Mouse (Mus musculus) midbrain, embryonic 16.5 days (tissue): ENCODE data around the gene Ssbp3. TPM values are rescaled to one million over a fixed set of nuclear protein-coding genes. Genes with fewer than 3 reads are reported as not detected.

Source experiments
- ATAC-seq: fragments of 200-750 bp; cut with Nextera tagmentation; 2 replicates; pipeline ENCODE4 v1.8.0; 2017; ENCODE audit warnings: moderate TSS enrichment
- H3K27ac ChIP-seq: fragments of 300-500 bp; sonication (generic); 2 replicates; pipeline ENCODE4 v1.5.1; 2014; ENCODE audit warnings: mild to moderate bottlenecking, low read length, mixed read lengths
- H3K27me3 ChIP-seq: fragments of 300-500 bp; sonication (generic); 2 replicates; pipeline ENCODE4 v1.6.1; 2014; ENCODE audit warnings: low read depth, low read length, mixed read lengths; ENCODE audit not compliant: control insufficient read depth, insufficient read depth
- H3K36me3 ChIP-seq: fragments of 300-500 bp; sonication (generic); 2 replicates; pipeline ENCODE4 v1.6.1; 2014; ENCODE audit warnings: mild to moderate bottlenecking, low read length, moderate library complexity, mixed read lengths; ENCODE audit not compliant: control insufficient read depth, insufficient read depth
- H3K4me1 ChIP-seq: fragments of 300-500 bp; sonication (generic); 2 replicates; pipeline ENCODE4 v1.6.1; 2014; ENCODE audit warnings: mild to moderate bottlenecking, low read length, mixed read lengths; ENCODE audit not compliant: control insufficient read depth, insufficient read depth
- H3K4me2 ChIP-seq: fragments of 300-500 bp; sonication (generic); 2 replicates; pipeline ENCODE4 v1.6.1; 2014; ENCODE audit warnings: mild to moderate bottlenecking, low read length, mixed read lengths
- H3K4me3 ChIP-seq: fragments of 300-500 bp; sonication (generic); 2 replicates; pipeline ENCODE4 v1.5.1; 2014; ENCODE audit warnings: low read depth, mild to moderate bottlenecking, low read length, moderate library complexity, mixed read lengths
- H3K9ac ChIP-seq: fragments of 300-500 bp; sonication (generic); 2 replicates; pipeline ENCODE4 v1.6.1; 2014; ENCODE audit warnings: low read depth, low read length, mixed read lengths
- H3K9me3 ChIP-seq: fragments of 300-500 bp; sonication (generic); replicated peaks from 2 replicates; pipeline ENCODE4 v1.6.1; 2014; ENCODE audit warnings: mild to moderate bottlenecking, low read length, mixed read lengths; ENCODE audit not compliant: control insufficient read depth, poor library complexity, severe bottlenecking
- WGBS: fragments of 180-500 bp; shearing (Covaris S2); extraction: QIAGEN DNeasy Blood & Tissue Kit; methylation state at CpG from one replicate; pipeline ENCODE4 v1.1.7; 2014; 5-methylcytosine and 5-hydroxymethylcytosine counted together
- polyA plus RNA-seq: library from polyadenylated mRNA; unstranded; fragments of >200 nt; fragmentation: Nextera tagmentation; extraction: Ambion mirVana; gene quantifications from 2 replicates; pipeline ENCODE4 v1.2.1, GENCODE M21; 2015

Gene Ssbp3
- polyA plus RNA-seq, 1 experiment from 2014 or later = 129 TPM

DNA sequence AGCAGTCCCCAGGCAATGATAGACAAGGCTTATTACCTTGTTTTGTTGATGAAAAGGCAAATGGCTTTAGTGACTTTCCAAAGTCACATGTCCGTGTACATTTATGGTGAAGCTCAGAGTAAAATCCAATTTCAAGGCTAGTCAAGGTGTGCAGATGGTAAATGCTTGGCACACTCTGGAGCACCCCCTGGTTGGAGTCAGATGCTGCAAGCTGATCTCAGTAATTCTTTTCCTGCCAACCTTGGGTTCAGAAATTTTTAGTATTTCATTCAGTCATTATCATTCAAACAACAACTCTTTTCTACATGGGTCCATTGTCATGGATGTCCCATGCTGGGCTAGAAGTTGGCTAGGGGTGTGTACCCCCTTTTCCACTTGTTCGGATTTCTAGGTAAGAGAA, 33.1 kb downstream of the Ssbp3 start:
- Histone ChIP-seq H3K4me2 (no peak overlapping the region), H3K9ac (no peak overlapping the region), H3K9me3 (no peaks in the 10 kb centered on the region), H3K36me3 (no peaks in the 10 kb centered on the region), H3K4me1 (peaks cover 72% of the 10 kb centered on the region), H3K4me3 (no peak overlapping the region), H3K27ac (no peak overlapping the region), H3K27me3 (no peaks in the 10 kb centered on the region)
- ATAC-seq = no peak
- 76% methylated on average over 2 of the region's 2 CpGs for WGBS

DNA sequence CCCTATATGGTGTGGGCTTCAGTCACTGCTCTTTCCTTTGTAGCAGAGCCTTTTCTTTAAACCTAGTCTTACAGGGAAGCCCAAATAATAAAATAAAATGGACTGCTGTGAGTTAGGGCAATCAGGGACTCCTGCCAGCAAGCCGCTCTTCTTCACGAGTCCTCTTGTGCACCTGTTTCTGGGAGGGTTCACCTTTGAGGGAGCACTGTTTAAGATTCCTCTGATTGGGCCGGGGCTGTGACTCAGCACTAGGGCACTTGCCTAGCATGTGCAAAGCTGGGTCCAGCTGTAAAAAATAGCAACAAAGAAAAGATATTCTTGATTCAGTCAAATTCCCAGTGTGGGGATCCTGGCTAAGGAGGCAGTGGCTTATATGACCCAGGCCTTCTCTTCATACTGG, 34.4 kb downstream of the Ssbp3 start:
- Histone ChIP-seq H3K27me3 (no peaks in the 10 kb centered on the region), H3K4me2 (no peak overlapping the region), H3K27ac (no peak overlapping the region), H3K4me1 (peaks cover 70% of the 10 kb centered on the region), H3K9me3 (no peaks in the 10 kb centered on the region), H3K9ac (no peak overlapping the region), H3K36me3 (no peaks in the 10 kb centered on the region), H3K4me3 (no peak overlapping the region)
- ATAC-seq = no peak
- WGBS = 78% methylated on average over 3 of the region's 3 CpGs

DNA sequence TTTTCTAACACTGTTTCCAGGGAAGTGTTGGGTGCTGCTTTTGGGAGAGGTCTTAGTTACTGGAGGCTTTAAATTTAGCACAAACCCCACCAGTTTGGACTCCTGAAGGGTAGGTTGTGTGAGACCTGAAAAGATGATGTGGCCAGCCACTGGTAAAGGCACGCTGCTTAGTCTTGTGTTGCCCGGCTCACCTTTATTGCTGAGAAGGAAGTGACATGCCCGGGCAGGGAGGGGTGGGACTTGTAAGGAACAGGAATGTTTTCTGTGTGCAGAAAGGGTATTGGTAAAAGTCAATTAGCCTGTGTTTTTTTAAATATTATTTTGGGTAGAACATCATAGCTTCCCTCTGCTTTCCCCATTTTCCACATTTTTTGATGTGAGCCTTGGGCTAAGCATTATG, 37.2 kb downstream of the Ssbp3 start:
- Histone ChIP-seq H3K27ac (no peak overlapping the region), H3K4me3 (no peak overlapping the region), H3K36me3 (no peaks in the 10 kb centered on the region), H3K9me3 (no peaks in the 10 kb centered on the region), H3K27me3 (no peaks in the 10 kb centered on the region), H3K9ac (no peak overlapping the region), H3K4me1 (peaks cover 46% of the 10 kb centered on the region), H3K4me2 (no peak overlapping the region)
- WGBS = 81% methylated on average over 3 of the region's 3 CpGs
- ATAC-seq = no peak

DNA sequence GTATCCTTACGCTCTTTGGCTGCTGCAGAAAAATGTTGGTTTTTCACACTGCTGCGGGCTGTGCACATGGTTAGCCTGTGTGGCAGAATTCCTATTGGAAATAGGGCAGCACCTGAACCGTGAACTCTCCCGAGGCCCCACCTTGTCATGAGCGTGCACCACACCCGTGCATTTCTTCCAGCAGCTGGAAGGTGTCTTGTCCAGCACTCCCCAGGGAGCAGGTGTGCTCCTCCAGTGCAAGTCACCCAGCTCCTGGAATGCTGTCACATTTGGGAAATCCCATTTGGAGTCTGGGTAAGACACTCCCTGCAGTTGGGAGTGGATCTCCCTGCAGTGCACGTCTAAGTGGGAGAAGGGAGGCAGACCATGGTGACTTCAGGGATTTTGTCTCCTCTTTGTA, 38.0 kb downstream of the Ssbp3 start:
- H3K9me3 ChIP-seq = no peaks in the 10 kb centered on the region
- no peak overlapping the region for H3K27ac ChIP-seq
- H3K4me3 ChIP-seq = no peak overlapping the region
- no peak overlapping the region for H3K9ac ChIP-seq
- peaks cover 45% of the 10 kb centered on the region for H3K4me1 ChIP-seq
- no peak overlapping the region for H3K4me2 ChIP-seq
- no peak for ATAC-seq
- no peaks in the 10 kb centered on the region for H3K36me3 ChIP-seq
- H3K27me3 ChIP-seq = no peaks in the 10 kb centered on the region
- WGBS = 62% methylated on average over 7 of the region's 7 CpGs

DNA sequence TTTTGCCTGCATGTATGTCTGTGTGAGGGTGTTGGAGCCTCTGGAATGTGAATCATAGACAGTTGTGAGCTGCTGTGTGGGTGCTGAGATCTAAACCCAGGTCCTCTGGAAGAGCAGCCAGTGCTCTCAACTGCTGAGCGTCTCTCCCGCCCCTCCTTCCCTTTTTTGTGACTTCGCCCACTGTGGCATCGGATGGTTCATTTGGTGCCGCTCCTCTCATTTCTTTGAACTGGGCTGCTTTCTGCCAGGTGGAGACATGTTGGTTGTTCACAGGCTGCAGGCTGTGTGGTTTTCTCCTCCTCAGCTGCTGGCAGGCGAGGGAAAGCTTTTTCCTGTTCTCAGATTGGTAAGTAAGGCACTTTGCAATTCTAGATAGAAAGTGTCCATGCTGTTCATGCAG, 38.7 kb downstream of the Ssbp3 start:
- Histone ChIP-seq H3K9ac (no peak overlapping the region), H3K4me2 (no peak overlapping the region), H3K36me3 (no peaks in the 10 kb centered on the region), H3K4me3 (no peak overlapping the region), H3K27me3 (no peaks in the 10 kb centered on the region), H3K9me3 (no peaks in the 10 kb centered on the region), H3K4me1 (peaks cover 46% of the 10 kb centered on the region), H3K27ac (0 out of 2 replicates have a peak overlapping the region, but pooled peaks have one; percentile 15)
- ATAC-seq = no peak
- WGBS = 57% methylated on average over 6 of the region's 6 CpGs

DNA sequence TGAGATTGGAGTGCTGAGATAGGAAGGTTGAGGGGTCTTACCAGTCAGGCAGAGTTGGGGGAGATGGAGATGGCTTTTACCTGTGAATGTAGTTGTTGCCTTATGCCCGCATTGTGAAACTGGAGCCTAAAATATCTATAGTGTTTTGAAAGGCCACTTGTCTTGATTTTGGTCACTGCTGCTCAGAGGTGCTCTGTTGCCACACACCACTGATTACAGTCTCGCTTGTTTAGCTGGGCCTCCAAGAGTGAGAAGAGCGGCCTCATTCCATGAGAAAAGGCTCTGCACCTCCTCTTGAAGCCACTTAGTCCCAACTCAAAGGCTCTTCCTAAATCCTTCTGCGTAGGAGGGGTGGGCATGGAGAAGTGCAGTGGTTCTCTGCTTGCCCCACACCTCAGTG, 40.3 kb downstream of the Ssbp3 start:
- Histone ChIP-seq H3K4me2 (no peak overlapping the region), H3K4me3 (no peak overlapping the region), H3K9ac (no peak overlapping the region), H3K36me3 (no peaks in the 10 kb centered on the region), H3K27me3 (no peaks in the 10 kb centered on the region), H3K9me3 (no peaks in the 10 kb centered on the region), H3K4me1 (peaks cover 58% of the 10 kb centered on the region), H3K27ac (no peak overlapping the region)
- 62% methylated on average over 4 of the region's 4 CpGs for WGBS
- ATAC-seq = no peak

DNA sequence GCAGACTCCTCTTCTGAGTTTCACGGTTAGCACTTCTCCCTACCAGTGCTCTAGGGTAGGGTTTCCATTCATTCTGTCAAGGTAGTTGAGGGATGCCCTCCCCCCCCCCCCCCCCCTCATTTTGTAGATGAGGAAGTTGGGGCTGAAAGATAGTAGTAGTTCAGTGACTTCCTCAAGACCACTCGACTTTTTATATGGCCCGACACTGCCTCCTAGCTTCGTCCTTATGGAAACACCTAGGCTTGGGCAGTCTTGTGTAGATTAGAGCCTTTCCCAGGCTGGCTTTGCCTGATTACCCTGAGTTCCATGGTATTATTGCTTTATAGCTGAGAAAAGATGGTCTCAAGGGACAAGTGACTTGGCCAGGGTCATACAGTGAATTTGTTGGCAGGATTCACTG, 41.0 kb downstream of the Ssbp3 start:
- Histone ChIP-seq H3K4me2 (no peak overlapping the region), H3K4me1 (peaks cover 61% of the 10 kb centered on the region), H3K27me3 (no peaks in the 10 kb centered on the region), H3K27ac (no peak overlapping the region), H3K9ac (no peak overlapping the region), H3K4me3 (no peak overlapping the region), H3K36me3 (no peaks in the 10 kb centered on the region), H3K9me3 (no peaks in the 10 kb centered on the region)
- ATAC-seq = no peak
- 63% methylated on average over 4 of the region's 4 CpGs for WGBS

DNA sequence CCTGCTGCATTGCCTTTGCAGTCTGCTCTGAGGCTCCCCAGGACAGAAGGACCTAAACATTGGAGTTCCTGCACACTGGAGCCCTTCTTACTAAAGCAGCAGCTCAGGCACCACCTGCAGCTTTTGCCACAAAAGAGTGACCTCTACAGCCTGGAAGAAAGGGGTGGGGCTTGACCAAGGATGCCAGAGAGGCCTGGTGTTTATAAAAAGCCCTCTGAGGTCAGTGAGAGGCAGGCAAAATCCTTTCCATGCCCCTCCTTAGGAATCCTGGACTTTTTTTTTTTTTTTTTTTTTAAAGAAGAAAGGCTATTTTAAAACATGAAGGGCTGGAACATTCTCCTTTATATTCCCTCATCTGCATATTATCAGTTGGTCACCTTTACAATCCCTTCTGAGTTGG, 42.7 kb downstream of the Ssbp3 start:
- Histone ChIP-seq H3K27me3 (no peaks in the 10 kb centered on the region), H3K9ac (no peak overlapping the region), H3K4me3 (no peak overlapping the region), H3K9me3 (no peaks in the 10 kb centered on the region), H3K4me1 (peaks cover 57% of the 10 kb centered on the region), H3K36me3 (no peaks in the 10 kb centered on the region), H3K4me2 (no peak overlapping the region), H3K27ac (peak overlapping the region; percentile 30; the same call in 1 of the 2 replicates)
- ATAC-seq = no peak

DNA sequence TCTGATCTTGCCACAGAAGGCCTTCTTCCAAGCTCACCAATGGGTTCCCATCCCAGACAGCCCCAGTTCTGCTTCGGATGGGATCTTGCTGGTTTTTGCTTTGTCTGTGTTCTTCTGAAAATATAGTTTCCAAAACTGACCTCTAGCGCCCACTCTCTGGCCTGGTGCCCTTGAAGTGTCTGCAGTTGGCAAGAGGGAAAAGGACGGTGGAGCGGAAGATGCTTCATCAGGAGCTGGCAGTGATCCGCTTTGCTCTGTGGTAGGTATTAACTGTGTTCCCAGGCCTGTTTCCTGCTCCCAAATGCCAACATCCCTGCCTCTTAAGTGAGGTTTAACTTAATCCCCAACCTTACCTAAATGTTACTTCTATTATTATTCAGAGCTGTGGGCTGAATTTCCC, 43.3 kb downstream of the Ssbp3 start:
- no peak for ATAC-seq
- H3K36me3 ChIP-seq = no peaks in the 10 kb centered on the region
- no peaks in the 10 kb centered on the region for H3K9me3 ChIP-seq
- H3K4me1 ChIP-seq = peaks cover 53% of the 10 kb centered on the region
- no peaks in the 10 kb centered on the region for H3K27me3 ChIP-seq
- no peak overlapping the region for H3K9ac ChIP-seq
- H3K4me3 ChIP-seq = no peak overlapping the region
- H3K27ac ChIP-seq = 0 out of 2 replicates have a peak overlapping the region, but pooled peaks have one; percentile 51
- no peak overlapping the region for H3K4me2 ChIP-seq
- WGBS = 60% methylated on average over 5 of the region's 5 CpGs
